8 mouse cellular contexts compared by ENCODE assay signal in genomic region chr17:3326148-3326902, GRCm38 (mm10). TPM values are rescaled to one million over a fixed set of nuclear protein-coding genes. Genes with fewer than 3 reads are reported as not detected.
A peak's percentile ranks its signal among the peaks of the same experiment; 100 is the strongest.
DNase-seq lines count a peak whose midpoint lies in the region; ATAC-seq and TF ChIP-seq lines count a peak whose summit lies in the region.

Gene Tiam2, plus strand, starts transcription at chr17:3326573.

- peak within 1 kb of the TSS; percentile 84 for H3K4me2 ChIP-seq in embryonic facial prominence, embryonic 12.5 days (replicated peaks)
- peak within 1 kb of the TSS; percentile 86 for H3K4me2 ChIP-seq in heart, postnatal 0 days (ENCODE audit: low read depth, low read length)
- H3K4me2 ChIP-seq in lung, postnatal 0 days (replicated peaks; ENCODE audit: low read depth, low read length), result peak within 1 kb of the TSS; percentile 82

- ATAC-seq in embryonic facial prominence, embryonic 12.5 days (ENCODE audit: insufficient number of reproducible peaks, insufficient read depth, low FRiP score, low TSS enrichment), result peak; percentile 84
- ATAC-seq in heart, postnatal 0 days (ENCODE audit: insufficient read depth, low read depth), result peak; percentile 90
- peak; percentile 91 for ATAC-seq in lung, postnatal 0 days
- ATAC-seq in frontal cortex, adult (ENCODE audit: low TSS enrichment), result no peak; the same call in 1 of the 2 replicates

- peak within 1 kb of the TSS; percentile 71 for H3K4me3 ChIP-seq in embryonic facial prominence, embryonic 12.5 days
- H3K4me3 ChIP-seq in heart, postnatal 0 days (ENCODE audit: low read depth, low read length), result peak within 1 kb of the TSS; percentile 73
- H3K4me3 ChIP-seq in lung, postnatal 0 days (ENCODE audit: low read depth, low read length), result peak within 1 kb of the TSS; percentile 56

- peak within 1 kb of the TSS; percentile 68 for H3K9ac ChIP-seq in embryonic facial prominence, embryonic 12.5 days
- H3K9ac ChIP-seq in heart, postnatal 0 days (replicated peaks; ENCODE audit: low read depth, low read length), result peak within 1 kb of the TSS; percentile 63
- peak within 1 kb of the TSS; percentile 35 for H3K9ac ChIP-seq in lung, postnatal 0 days (replicated peaks; ENCODE audit: low read depth)

- H3K27ac ChIP-seq in embryonic facial prominence, embryonic 12.5 days, result peak within 1 kb of the TSS; percentile 65
- H3K27ac ChIP-seq in heart, postnatal 0 days (ENCODE audit: low read depth), result peak within 1 kb of the TSS; percentile 39; the same call in 1 of the 2 replicates
- H3K27ac ChIP-seq in lung, postnatal 0 days (ENCODE audit: low read length), result peak within 1 kb of the TSS; percentile 43; the same call in 1 of the 2 replicates

- H3K36me3 ChIP-seq in embryonic facial prominence, embryonic 12.5 days, result no peaks in the 10 kb centered on the region
- no peaks in the 10 kb centered on the region for H3K36me3 ChIP-seq in heart, postnatal 0 days (replicated peaks; ENCODE audit: control insufficient read depth, insufficient read depth, low read length)
- H3K36me3 ChIP-seq in lung, postnatal 0 days (ENCODE audit: insufficient read depth, low read length), result no peaks in the 10 kb centered on the region

- TF ChIP-seq EP300 in heart, postnatal 0 days (IDR thresholded peaks at IDR 0.05; ENCODE audit: low read depth), result no peak
- TF ChIP-seq EP300 in lung, postnatal 0 days (IDR thresholded peaks at IDR 0.05), result no peak

- no peak for TF ChIP-seq CTCF in heart, postnatal 0 days (IDR thresholded peaks at IDR 0.05; ENCODE audit: low read depth)
- no peak for TF ChIP-seq CTCF in lung, postnatal 0 days (IDR thresholded peaks at IDR 0.05)

- no peaks in the 10 kb centered on the region for H3K9me3 ChIP-seq in embryonic facial prominence, embryonic 12.5 days
- H3K9me3 ChIP-seq in heart, postnatal 0 days (replicated peaks; ENCODE audit: control insufficient read depth, low read length), result no peaks in the 10 kb centered on the region
- no peaks in the 10 kb centered on the region for H3K9me3 ChIP-seq in lung, postnatal 0 days (ENCODE audit: low read length)

- peaks cover 16% of the 10 kb centered on the region; the same call in 1 of the 2 replicates for H3K4me1 ChIP-seq in embryonic facial prominence, embryonic 12.5 days
- H3K4me1 ChIP-seq in heart, postnatal 0 days (ENCODE audit: control insufficient read depth, insufficient read depth), result 0 out of 2 replicates have a peak, but pooled peaks cover 4% of the 10 kb centered on the region
- H3K4me1 ChIP-seq in lung, postnatal 0 days (ENCODE audit: insufficient read depth, low read depth, low read length), result no peaks in the 10 kb centered on the region

- peak; percentile 6 for DNase-seq in thymus, postnatal 14 days
- DNase-seq in thymus, adult 18-20 months, result no peak
- DNase-seq in heart, postnatal 0 days (ENCODE audit: low spot score), result peak; percentile 52
- peak; percentile 39 to 72 for DNase-seq in kidney, postnatal 36 days
- peak; percentile 87 for DNase-seq in lung, postnatal 0 days (ENCODE audit: low spot score)
- peak; percentile 48 for DNase-seq in ovary, postnatal 10 days (ENCODE audit: low spot score)

- no peaks in the 10 kb centered on the region for H3K27me3 ChIP-seq in embryonic facial prominence, embryonic 12.5 days
- no peaks in the 10 kb centered on the region for H3K27me3 ChIP-seq in heart, postnatal 0 days (ENCODE audit: control insufficient read depth, insufficient read depth, low read length)
- no peaks in the 10 kb centered on the region for H3K27me3 ChIP-seq in lung, postnatal 0 days (replicated peaks; ENCODE audit: insufficient read depth, low read length)

- WGBS in embryonic facial prominence, embryonic 12.5 days, result under 1% methylated on average over 46 of the region's 55 CpGs
- WGBS in heart, postnatal 0 days, result under 1% methylated on average over 43 of the region's 55 CpGs
- 1% methylated on average over 40 of the region's 55 CpGs for WGBS in lung, postnatal 0 days

RNA-seq across cellular contexts. Expression of gene Tiam2, which starts in this region (rescaled TPM):
- polyA plus RNA-seq in embryonic facial prominence, embryonic 12.5 days (2016; fragmentation: Nextera tagmentation; extraction: Ambion mirVana), result 19.5 and 23.2 TPM in 2 replicates
- total RNA-seq in heart, postnatal 0 days (2014; rRNA removed; ENCODE audit: low replicate concordance), result 3.6 and 4.1 TPM in 2 replicates
- 1.7 and 1.9 TPM in 2 replicates for polyA plus RNA-seq in heart, postnatal 0 days (2015; fragmentation: Nextera tagmentation; extraction: Ambion mirVana)
- polyA plus RNA-seq in lung, postnatal 0 days (2015; fragmentation: Nextera tagmentation; extraction: Ambion mirVana), result 2.4 and 4.2 TPM in 2 replicates

Comparison
In these comparisons a context has a peak if more than half of its experiments do, and no peak if none do; other contexts are left out.
1. DNase-seq: peak in thymus, postnatal 14 days (single experiment), heart, postnatal 0 days (single experiment), kidney, postnatal 36 days (2 of 2), lung, postnatal 0 days (single experiment) and ovary, postnatal 10 days (single experiment); none in thymus, adult 18-20 months (0 of 2).
2. Peak in every context shown above with its lines, with median percentiles within 50 percentile points of each other: H3K27ac ChIP-seq, H3K4me2 ChIP-seq, H3K4me3 ChIP-seq and H3K9ac ChIP-seq.